Mouse (Mus musculus): ENCODE data around the gene Grm8.

Gene Grm8

DNA sequence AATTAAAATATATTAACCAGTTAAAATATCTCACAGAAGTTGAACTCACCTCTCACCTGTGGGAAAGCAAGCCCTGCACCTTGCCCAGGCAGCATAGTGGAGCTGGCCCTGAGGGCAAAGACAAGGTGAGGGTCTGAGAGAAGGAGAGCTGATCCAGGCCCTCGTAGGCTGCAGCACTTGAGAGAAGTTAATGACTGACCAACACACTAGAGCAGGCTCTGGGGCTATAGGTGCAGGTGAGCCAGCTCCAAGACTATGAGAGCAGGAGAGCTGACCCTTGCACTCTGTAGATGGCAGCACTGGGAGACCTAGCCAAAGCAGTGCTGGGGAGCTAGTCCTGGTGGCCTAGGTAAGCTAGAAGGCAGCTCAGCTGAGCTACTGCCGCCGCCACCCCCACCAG is 499.1 kb downstream of the Grm8 start:
- no peak for DNase-seq (ENCODE audit: low spot score)

DNA sequence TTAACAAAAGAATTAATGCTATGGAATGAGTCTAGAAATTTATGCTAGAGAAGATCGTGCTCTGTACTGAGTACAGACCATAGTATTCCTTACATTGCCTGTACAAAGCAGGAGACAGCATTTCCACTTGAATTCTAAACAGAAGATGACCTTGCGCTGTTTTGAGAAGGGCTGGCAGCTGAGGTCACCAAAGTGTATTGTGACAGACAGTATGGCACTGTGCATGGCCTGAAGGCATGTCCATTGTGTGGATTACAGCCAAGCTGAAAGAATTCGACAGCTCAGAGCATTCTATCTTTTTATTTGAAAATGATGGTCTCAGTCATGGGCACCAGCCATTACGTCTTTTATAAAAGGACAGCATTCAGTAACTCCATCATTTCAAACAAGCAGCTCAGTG is 517.5 kb downstream of the Grm8 start:
- no peak for DNase-seq (ENCODE audit: low spot score)

DNA sequence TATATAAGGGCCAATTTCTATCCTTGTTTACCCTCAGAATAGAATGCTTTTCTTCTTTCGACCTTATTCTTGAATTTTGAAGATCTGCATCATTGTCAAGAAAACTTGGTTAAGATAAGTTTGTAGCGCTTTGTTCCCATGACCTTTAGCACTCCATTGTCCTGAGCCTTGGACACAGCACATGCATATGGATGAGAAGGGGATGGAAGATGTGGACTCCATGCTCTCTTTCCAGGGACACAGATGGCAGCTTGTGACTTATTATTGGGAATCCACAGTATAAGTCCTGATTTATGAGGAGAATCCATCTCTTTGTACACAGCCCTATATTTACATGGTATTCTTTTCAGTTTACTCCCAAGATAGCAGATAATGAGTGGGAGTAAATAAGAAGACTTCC is 554.5 kb downstream of the Grm8 start:
- DNase-seq (ENCODE audit: low spot score): no peak

DNA sequence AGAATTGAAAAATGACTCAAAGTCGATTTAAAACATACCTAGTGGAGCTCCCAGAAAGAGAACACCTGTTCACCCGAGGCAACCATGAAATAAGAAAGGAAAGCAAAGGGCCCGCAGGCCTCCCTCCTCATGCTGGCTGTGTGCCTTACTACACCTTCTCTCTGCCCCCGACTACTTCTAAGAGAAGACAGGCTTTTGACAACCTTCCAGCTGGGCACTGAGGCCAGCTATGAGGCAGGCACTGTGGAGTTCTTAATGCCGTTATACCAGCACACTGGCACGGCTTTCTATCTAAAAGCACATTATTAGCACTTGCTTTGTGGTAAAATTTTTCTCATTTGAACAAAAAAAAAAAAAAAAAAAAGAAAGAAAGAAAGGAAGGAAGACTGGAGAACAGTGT is 589.5 kb downstream of the Grm8 start:
- no peak for DNase-seq (ENCODE audit: low spot score)

DNA sequence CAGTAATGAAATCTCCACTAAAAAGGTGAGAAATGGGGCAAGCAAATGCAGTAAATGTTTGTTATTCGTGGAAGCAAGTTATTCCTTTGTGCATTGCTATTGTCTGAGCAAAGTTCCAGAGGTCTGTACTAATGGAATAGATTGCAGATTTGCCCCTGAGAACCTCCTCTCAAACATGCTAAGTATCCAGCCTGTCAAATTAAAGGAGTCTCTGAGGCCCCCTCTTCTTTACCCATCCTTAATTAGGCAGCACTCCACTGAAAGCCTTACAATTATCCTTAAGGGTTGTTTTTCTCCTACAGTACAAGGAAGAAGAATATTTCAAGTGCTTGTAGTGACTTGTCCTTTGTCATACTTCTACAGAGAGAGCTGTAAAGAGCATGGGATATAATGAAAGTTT is 617.4 kb downstream of the Grm8 start:
- no peak for DNase-seq (ENCODE audit: low spot score)

DNA sequence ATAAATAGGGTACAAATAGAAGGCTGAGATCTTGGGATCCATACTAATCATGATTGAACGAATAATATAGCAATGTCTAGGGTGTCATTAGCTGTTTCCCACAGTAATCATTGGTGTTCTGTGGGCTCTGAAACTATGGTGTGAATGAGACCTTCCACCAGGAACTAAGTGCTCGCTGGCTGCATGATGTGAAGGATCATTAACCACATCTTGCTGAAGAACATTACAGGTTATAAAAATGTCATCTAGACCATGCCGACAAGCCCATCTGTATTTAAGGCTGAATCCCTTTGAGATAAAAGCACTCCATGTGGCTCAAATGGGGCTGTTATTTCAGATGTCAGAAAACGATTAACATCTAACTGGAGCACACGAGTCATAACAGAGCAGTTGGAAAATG is 674.0 kb downstream of the Grm8 start:
- no peak for DNase-seq (ENCODE audit: low spot score)

DNA sequence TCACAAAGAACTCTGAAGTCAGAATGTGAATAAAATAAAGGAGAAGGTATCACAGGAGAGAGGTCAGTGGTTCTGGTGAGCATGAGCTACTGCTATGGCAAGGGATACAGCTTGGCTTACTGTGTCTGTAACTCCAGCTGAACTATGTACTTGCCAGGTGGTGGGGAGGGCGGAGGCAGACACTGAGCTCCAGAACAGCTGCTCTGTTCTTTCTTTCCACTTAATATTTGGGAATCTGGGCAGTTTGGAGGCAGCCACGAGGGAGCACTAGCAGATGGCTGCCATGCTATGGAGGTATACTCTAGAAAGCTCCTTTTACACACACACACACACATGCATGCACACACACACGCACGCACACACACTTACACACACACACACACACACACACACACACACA is 726.5 kb downstream of the Grm8 start:
- no peak for DNase-seq (ENCODE audit: low spot score)

DNA sequence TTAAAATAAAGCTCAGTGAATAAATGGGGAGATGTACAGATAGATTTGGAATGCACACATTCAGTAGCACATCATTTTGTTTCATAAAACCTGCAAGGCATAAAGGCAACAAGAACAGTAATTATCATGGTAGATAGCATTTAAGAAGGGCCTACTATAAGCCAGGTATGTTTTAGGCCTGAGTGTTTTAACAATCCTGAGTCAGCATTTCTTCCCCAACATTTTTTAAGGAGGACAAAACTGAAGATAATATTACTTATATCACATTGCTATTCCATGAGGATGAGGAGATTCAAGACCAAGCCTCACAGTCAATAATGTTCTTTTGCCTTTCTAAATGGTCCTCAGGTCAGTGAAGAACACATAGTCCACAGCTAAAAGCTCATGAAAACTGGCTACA is 762.6 kb downstream of the Grm8 start:
- DNase-seq (ENCODE audit: low spot score): no peak

DNA sequence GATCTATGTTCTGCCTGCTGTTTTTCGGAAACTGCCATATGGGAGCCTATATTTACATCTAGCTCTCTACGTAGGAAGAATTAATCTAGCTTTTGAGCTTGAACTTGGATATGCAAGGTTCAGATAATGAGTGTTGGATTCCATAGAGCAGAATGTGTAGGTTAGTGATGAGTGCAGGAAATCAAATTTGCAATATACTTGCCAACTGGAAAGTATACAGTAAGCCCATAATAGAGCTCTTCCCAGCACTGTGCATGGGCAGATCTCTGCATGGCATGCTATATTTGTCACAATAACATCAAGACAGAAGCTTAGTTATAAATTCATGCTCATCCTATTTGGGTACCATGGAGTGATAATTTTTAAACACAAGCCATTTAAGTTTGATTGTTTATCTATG is 763.9 kb downstream of the Grm8 start:
- no peak for DNase-seq (ENCODE audit: low spot score)

DNA sequence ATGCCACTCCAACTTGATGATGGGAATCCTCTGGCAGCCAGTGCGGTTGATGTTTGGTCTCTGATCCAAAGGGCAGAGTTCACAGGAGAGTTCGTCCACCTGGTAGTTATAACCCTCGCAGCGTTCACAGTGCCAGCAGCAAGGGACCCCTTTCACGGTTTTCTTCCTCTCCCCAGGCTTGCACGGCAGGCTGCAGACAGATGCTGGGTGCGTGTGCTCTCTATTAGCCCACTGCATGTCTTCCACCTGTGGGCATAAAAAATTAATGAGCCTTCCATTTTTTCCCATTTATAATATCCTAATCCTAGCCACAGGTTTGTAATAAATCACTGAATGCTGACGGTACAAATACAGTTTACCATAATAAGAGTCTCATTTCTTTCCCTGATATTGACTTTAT is 771.2 kb downstream of the Grm8 start:
- DNase-seq (ENCODE audit: low spot score): no peak

DNA sequence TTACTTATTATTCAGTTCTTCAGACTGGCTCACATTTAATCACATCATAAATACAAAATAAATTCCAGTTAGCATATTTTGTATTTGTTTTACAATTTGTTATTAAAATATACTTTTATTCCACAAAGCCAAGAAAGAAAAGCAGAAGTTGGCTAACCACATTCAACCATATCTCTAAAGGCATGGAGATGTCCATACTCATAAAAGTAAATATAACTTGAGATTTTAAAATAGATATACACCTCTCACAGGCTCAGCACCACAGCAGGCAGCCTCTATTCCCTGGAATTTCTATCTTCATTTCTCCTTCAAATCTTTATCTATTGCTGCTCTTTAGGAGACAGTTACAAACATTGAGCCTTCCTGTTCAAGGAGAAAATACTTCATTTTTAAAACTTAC is 774.5 kb downstream of the Grm8 start:
- no peak for DNase-seq (ENCODE audit: low spot score)

DNA sequence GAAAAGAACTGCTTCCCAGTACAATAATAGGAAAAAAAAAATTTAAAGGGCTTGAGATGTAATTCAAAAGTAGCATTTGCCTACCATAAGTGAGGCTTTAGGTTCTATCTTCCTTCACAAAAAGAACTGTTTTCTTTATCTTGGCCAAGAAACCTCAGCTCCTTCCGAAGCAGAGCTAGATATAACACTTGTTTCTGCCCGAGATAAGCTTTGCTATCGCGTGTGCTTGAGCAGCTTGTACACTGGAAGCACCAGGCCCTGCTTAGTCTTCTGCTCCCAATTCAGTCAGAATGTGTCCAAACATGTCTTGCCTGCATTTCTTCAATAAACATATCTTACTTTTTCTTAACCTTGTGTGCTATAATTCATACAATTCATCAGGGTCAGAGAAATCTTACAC is 783.8 kb downstream of the Grm8 start:
- no peak for DNase-seq (ENCODE audit: low spot score)

DNA sequence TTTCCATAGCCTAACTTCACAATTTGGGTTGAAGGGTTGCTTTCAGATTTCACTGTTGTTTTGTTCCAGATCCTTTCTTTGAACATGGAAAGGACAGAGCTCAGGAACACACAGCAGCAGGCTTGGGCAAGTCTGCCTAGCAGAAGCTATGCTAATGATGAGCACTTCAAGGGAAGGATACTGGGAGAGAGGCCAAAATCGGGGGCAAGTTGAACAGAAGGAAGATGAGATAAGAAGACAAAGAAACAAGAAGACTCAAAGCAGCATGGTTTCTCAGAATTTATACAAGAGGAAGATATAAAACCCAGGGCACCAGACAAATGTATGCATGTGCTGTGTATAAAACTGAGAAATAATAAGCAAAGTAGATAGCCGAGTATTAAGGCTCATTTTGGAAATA is 786.7 kb downstream of the Grm8 start:
- no peak for DNase-seq (ENCODE audit: low spot score)

DNA sequence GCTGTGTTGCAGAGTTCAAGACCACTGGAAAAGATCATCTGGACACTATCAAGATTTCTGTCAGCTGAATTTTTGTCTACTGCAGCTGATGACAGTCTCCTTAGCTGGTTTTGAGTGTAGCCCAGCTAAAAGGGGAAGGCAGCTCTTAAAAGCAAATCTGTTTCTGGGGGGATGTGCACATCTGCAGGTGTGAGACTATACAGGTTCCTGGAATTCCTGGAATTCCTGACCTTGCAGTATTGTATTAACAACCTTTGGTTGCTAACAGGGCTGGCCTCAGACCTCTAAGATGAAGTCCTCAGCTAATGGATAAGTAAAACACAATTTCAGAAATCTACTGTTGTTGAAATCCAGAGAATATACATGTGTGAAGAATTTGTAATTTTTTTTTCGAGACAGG is 788.7 kb downstream of the Grm8 start:
- no peak for DNase-seq (ENCODE audit: low spot score)

DNA sequence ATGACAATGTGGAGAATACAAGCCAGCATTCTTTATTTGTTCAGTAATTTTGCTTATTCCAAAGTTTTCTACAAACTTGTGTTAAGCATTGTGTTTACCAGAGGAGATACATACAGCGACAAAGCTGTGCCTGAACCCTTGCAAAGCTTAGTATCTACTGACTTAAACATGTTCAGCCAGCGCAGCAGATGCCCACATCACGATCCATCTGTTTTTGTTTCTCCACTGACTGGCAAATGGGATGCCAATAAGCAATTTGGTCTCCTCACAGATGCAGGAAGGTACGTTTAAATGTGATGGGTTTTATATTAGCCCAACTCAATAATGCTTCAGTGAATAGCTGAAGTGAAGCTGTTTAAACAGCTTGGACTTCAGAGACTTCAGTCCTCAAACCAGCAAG is 794.8 kb downstream of the Grm8 start:
- no peak for DNase-seq (ENCODE audit: low spot score)

DNA sequence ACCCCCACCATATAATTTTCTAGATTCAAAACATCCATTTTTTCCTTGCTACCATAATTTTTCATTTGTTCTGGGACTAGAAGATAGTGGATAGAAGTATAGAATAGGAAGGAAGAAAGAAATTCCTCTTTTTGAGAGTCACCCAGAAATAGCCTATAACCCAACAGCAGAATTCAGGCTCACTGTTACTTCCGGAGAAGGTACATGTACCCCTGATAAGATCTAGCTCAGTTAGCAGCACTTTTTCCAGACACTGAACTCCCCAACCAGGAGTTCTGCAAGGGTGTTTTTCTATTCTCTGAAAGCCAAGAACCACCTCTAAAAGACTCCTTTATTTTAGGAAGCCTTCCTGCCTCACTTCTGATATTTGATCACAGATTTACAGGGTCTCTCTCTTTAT is 816.4 kb downstream of the Grm8 start:
- no peak for DNase-seq (ENCODE audit: low spot score)

DNA sequence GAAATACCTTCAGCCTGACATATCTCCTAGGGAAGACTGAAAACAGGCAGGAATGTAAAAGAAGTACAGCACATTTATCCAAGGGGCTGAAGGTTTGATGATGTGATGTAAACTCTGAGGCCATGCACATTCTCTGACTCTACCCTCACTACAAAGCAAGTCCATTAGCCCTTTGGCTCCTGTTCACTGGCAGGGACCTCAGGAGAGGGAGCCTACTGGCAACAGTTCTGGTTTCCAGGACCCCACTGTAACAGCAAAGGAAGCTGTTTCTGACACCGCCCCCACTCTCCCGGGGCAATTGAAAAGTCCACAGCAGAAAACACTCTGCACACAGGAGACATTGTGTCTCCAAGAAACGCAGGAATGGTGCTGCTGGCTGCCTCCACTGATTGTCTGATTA is 817.6 kb downstream of the Grm8 start:
- no peak for DNase-seq (ENCODE audit: low spot score)

DNA sequence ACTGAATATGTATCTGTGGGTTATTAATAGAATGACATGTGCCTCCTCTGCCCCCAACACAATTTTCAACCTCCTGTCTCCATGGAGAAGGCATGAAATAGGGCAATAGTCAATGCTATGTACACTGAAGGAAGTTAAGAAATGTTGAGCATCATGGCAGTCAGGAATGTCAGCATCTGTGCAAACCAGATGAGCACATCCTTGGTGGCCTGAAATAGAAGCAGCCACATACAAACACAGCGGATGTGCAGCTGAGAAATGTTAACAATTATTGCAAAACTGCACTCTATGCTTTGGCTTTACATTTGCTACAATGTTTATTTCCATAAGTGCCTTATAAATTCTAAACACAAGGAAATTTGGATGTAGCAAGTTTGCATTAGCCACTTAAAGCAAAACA is 819.0 kb downstream of the Grm8 start:
- no peak for DNase-seq (ENCODE audit: low spot score)

DNA sequence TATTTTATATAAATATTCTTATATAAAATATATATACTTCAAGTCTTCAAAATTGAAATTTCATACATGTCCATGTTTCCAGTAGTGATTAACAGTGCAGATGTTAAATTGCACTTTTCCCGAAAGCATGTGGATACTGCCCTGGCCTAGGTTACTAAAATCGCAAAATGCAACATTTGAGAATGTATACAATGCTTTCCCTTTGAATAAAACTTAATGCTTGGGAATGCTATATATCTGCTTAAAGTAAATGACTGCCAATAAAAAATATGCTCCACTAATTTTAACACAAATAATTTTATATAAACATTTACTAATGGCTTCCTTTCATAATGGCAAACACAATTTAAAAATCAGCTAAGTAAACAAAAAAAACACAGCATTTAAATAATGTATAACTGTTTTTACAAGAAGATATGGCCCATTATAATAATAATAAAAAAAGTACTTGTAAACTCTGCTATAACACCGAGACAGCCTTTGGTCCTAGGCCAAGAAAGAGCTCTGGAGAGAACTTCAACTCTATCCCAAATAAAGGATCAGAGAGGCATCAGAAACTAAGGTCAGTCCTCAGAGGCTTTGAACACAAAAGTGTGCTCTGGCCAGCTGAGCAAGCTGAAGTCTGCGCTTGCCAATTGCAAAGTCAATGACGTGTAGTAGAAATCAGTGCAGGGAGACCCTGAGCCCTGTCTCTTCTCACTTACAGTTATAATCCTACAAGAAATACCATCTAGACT is 820.5 kb downstream of the Grm8 start:
- DNase-seq (ENCODE audit: low spot score): no peak

DNA sequence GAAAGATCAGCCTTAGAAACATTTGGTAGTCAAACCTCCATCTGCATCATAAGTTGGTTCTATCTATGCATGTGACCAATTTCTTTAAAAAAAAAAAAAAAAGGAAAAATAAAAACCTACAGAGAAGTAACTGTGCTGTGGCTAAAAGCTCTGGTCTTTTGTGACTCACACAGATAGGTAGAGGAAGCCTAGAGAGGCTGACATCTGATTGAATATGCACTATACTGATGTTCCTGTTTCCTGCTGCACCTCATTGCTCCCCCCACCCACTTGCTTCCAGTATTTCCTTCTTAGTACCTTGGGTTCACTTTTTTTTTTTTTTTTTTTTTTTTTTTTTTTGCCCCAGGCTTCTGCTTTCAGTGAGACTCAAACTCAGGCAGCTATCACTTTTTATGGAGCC is 824.6 kb downstream of the Grm8 start:
- no peak for DNase-seq (ENCODE audit: low spot score)

DNA sequence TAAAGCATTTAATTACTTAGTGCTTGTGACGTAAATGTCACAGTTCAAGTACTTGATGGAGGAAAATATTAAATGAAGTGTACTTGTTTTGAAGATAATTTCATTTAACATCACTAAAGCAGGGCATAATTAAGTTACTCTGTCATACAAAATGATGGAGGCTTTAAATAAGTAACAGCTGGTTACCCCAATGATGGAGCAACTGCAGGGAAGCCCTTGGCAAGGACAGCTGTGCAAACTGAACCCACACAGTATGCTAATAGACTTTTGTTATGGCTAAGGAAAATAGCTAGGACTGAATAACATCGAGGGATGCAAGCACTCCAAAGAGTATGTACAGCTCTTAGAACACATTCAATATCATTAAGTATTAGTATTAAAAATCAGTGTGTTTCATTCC is 829.6 kb downstream of the Grm8 start:
- DNase-seq (ENCODE audit: low spot score): no peak

DNA sequence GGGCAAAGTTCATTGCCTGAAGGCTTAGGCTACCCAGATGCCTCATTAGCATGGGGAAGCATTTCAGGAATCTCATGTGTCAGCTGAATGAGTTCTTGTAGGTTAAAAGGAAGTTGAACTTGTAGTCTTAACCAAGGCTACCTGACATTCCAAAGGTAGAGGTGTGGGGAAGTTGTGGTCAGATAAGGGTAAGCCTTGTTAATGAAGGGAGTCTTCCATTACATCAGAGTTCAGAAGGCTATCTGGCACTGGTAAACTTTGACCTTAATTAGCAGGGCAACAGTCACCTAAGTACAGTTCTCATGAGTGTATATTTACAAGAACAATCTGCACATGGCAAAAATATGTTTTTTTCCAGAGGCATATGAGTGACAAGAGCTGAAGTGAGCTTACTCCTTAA is 870.0 kb downstream of the Grm8 start:
- DNase-seq (ENCODE audit: low spot score): no peak

DNA sequence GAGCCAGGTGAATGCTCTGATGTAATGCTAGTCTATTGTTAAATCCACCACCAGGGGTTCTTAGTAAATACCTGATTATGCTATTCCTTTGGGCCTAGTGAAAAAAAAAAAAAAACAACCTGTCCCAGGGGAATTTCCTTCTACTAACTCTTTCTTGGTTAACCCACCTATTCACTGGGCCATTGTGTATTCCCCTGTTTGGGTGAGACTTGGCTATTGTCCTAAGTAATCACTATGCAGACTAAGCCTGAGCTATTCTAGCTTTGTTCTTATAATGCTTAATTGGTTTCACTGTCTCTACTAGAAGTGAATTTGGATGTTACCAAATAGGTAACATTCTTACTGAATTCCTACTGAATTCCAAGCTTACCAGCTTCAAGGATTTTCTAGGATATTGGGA is 872.4 kb downstream of the Grm8 start:
- no peak for DNase-seq (ENCODE audit: low spot score)

DNA sequence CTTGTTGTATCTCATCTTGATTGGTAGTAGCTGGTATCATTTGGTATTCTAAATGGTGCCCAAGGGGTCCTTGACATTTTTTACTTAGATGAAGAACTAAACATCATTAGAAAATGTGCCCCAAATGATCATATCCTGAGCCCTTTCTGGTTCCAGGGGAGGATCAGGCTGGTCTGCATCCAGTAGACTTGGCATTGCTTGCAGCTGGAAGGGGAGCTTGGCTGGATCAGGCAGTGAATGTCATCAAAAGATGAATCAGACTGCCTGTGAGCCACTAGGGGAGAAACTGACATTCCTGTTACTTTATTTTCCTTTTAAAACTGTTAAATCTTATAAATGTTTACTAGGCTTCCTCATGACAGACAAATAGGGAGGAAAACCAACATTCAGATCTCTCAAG is 894.6 kb downstream of the Grm8 start:
- DNase-seq (ENCODE audit: low spot score): peak; percentile 20

DNA sequence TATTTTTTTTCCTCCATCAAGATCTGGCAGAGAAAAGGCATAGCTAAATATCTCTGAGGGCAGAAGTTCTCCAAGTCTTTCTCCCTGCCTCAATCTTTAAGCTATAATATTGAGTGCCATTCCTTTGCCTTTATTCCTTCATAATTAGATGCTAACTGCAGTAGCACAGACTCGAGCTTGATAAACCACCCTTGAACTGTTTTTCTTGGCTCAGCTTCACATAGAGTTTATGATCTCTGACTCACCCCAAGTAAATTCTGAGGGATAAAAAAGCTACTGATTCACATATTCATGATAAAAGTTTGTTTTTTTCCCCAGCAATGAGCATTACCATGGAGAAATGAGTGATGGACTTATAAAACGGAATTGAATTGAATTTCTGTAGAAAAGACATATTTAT is 895.0 kb downstream of the Grm8 start:
- no peak for DNase-seq (ENCODE audit: low spot score)

Data from urinary bladder, postnatal 14 days (tissue).